Mouse (Mus musculus): Measurements from ENCODE around the gene Rcc2. TPM values are rescaled to one million over a fixed set of nuclear protein-coding genes. Genes with fewer than 3 reads are reported as not detected.

Gene Rcc2
- polyA plus RNA-seq, 1 experiment from 2014 or later: 35.6 TPM

GRCm38 (mm10) chr4:140701049-140701715 lies 841 bp downstream of the Rcc2 start:
- Histone ChIP-seq H3K9me3 (replicated peaks; ENCODE audit: low read length) (no peaks in the 10 kb centered on the region), H3K9ac (ENCODE audit: low read depth, low read length) (peak overlapping the region; percentile 93), H3K36me3 (ENCODE audit: insufficient read depth, low read length) (no peaks in the 10 kb centered on the region), H3K4me3 (replicated peaks; ENCODE audit: low read depth, low read length) (peak overlapping the region; percentile 89), H3K27me3 (ENCODE audit: insufficient read depth, low read length) (no peaks in the 10 kb centered on the region), H3K27ac (peak overlapping the region; percentile 94), H3K4me2 (ENCODE audit: low read length) (peak overlapping the region; percentile 93), H3K4me1 (replicated peaks; ENCODE audit: insufficient read depth, low read length) (peaks cover 15% of the 10 kb centered on the region; the same call in 1 of the 2 replicates)
- ATAC-seq (replicated peaks; ENCODE audit: low FRiP score, low read depth) (peak; percentile 74), DNase-seq (ENCODE audit: low spot score) (peak; percentile 89)
- under 1% methylated on average over 59 of the region's 61 CpGs for WGBS
- TF ChIP-seq CTCF (IDR thresholded peaks at IDR 0.05; ENCODE audit: low read depth): peak; percentile 32; the same call in 1 of the 2 replicates

GRCm38 (mm10) chr4:140701716-140702561 lies 1.6 kb downstream of the Rcc2 start:
- Histone ChIP-seq H3K4me2 (ENCODE audit: low read length) (peak overlapping the region; percentile 93), H3K27ac (peak overlapping the region; percentile 94), H3K27me3 (ENCODE audit: insufficient read depth, low read length) (no peaks in the 10 kb centered on the region), H3K4me3 (replicated peaks; ENCODE audit: low read depth, low read length) (peak overlapping the region; percentile 89), H3K4me1 (replicated peaks; ENCODE audit: insufficient read depth, low read length) (peaks cover 15% of the 10 kb centered on the region; the same call in 1 of the 2 replicates), H3K9ac (ENCODE audit: low read depth, low read length) (peak overlapping the region; percentile 93), H3K9me3 (replicated peaks; ENCODE audit: low read length) (no peaks in the 10 kb centered on the region), H3K36me3 (ENCODE audit: insufficient read depth, low read length) (no peaks in the 10 kb centered on the region)
- ATAC-seq (replicated peaks; ENCODE audit: low FRiP score, low read depth) (0 out of 2 replicates have a peak, but pooled peaks have one; percentile 6), DNase-seq (ENCODE audit: low spot score) (peak; percentile 53)
- TF ChIP-seq CTCF (IDR thresholded peaks at IDR 0.05; ENCODE audit: low read depth): no peak
- WGBS: 1% methylated on average over 64 of the region's 107 CpGs

- Histone ChIP-seq H3K9ac (ENCODE audit: low read depth, low read length) (peak overlapping the region; percentile 93), H3K4me2 (ENCODE audit: low read length) (peak overlapping the region; percentile 93), H3K36me3 (ENCODE audit: insufficient read depth, low read length) (no peaks in the 10 kb centered on the region), H3K9me3 (replicated peaks; ENCODE audit: low read length) (no peaks in the 10 kb centered on the region), H3K4me3 (replicated peaks; ENCODE audit: low read depth, low read length) (peak overlapping the region; percentile 89), H3K4me1 (replicated peaks; ENCODE audit: insufficient read depth, low read length) (peaks cover 15% of the 10 kb centered on the region; the same call in 1 of the 2 replicates), H3K27me3 (ENCODE audit: insufficient read depth, low read length) (no peaks in the 10 kb centered on the region), H3K27ac (peak overlapping the region; percentile 94)
- DNase-seq (ENCODE audit: low spot score) (peak; percentile 82), ATAC-seq (replicated peaks; ENCODE audit: low FRiP score, low read depth) (peak; percentile 71)
- under 1% methylated on average over 49 of the region's 68 CpGs for WGBS
- TF ChIP-seq CTCF (IDR thresholded peaks at IDR 0.05; ENCODE audit: low read depth): no peak
These were observed 2.4 kb downstream of the Rcc2 start for GRCm38 (mm10) chr4:140702611-140703327.

GRCm38 (mm10) chr4:140703636-140704035 lies 3.3 kb downstream of the Rcc2 start:
- no peak overlapping the region for H3K9ac ChIP-seq (ENCODE audit: low read depth, low read length)
- peak overlapping the region; percentile 93 for H3K4me2 ChIP-seq (ENCODE audit: low read length)
- H3K4me1 ChIP-seq (replicated peaks; ENCODE audit: insufficient read depth, low read length): peaks cover 15% of the 10 kb centered on the region; the same call in 1 of the 2 replicates
- WGBS: 17% methylated on average over 8 of the region's 8 CpGs
- 0 out of 2 replicates have a peak, but pooled peaks cover under 1% of the 10 kb centered on the region for H3K36me3 ChIP-seq (ENCODE audit: insufficient read depth, low read length)
- H3K9me3 ChIP-seq (replicated peaks; ENCODE audit: low read length): no peaks in the 10 kb centered on the region
- no peak for DNase-seq (ENCODE audit: low spot score)
- H3K4me3 ChIP-seq (replicated peaks; ENCODE audit: low read depth, low read length): peak overlapping the region; percentile 89; the same call in 1 of the 2 replicates
- ATAC-seq (replicated peaks; ENCODE audit: low FRiP score, low read depth): no peak
- H3K27ac ChIP-seq: no peak overlapping the region
- H3K27me3 ChIP-seq (ENCODE audit: insufficient read depth, low read length): no peaks in the 10 kb centered on the region
- TF ChIP-seq CTCF (IDR thresholded peaks at IDR 0.05; ENCODE audit: low read depth): no peak

- 24% methylated on average over 4 of the region's 4 CpGs for WGBS
- Histone ChIP-seq H3K4me1 (replicated peaks; ENCODE audit: insufficient read depth, low read length) (peaks cover 15% of the 10 kb centered on the region; the same call in 1 of the 2 replicates), H3K27ac (0 out of 2 replicates have a peak overlapping the region, but pooled peaks have one; percentile 13), H3K9me3 (replicated peaks; ENCODE audit: low read length) (no peaks in the 10 kb centered on the region), H3K4me2 (ENCODE audit: low read length) (peak overlapping the region; percentile 93), H3K4me3 (replicated peaks; ENCODE audit: low read depth, low read length) (no peak overlapping the region), H3K27me3 (ENCODE audit: insufficient read depth, low read length) (no peaks in the 10 kb centered on the region), H3K36me3 (ENCODE audit: insufficient read depth, low read length) (peaks cover 6% of the 10 kb centered on the region; the same call in 1 of the 2 replicates), H3K9ac (ENCODE audit: low read depth, low read length) (no peak overlapping the region)
- ATAC-seq (replicated peaks; ENCODE audit: low FRiP score, low read depth): no peak
- no peak for DNase-seq (ENCODE audit: low spot score)
- TF ChIP-seq CTCF (IDR thresholded peaks at IDR 0.05; ENCODE audit: low read depth): no peak
These were observed 3.8 kb downstream of the Rcc2 start for GRCm38 (mm10) chr4:140704166-140704565.

All from kidney, postnatal 0 days (tissue).